Mouse (Mus musculus): ENCODE results near the gene Zfhx3. TPM values are rescaled to one million over a fixed set of nuclear protein-coding genes. Genes with fewer than 3 reads are reported as not detected.

Zfhx3 gene
- polyA plus RNA-seq, 1 experiment from 2014 or later = 4.3 TPM

DNA sequence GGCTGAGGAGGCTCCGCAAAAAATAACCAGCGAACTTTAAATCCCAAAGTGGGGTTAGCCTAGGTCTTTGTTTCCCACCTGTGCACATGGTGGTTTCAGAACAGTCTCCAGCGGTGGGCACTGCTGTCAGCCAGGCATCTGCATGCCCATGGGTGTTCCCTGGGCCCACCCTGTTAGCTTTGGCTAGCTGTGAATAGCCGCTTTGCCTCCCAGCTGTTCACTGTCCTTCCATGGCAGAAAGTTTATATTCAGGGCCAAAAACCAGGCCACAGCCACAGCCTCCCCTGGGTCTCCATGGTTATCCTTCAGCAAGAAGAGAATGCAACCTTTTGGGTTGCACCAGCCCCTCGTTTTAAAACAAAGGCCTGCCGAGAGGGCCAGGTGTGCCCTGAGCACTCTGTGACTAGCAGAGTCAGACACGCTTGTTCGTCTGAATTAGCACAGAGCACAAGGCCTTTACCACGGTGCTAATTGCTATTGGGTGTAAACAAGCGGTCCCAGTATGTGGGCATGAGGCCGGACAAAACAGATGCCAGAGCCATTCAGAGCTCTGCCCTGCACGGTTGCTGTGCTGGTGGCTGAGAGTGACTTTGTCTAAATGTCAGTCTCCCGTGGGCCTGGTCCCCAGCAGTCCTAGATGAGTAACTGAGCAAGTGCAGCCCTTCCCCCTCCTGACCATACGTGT, 568.3 kb downstream of the Zfhx3 start:
- DNase-seq (ENCODE audit: low read depth, low spot score) (no peak), ATAC-seq (no peak)
- ChIA-PET POLR2A (no interaction called here), CTCF (no interaction called here)
- in situ Hi-C loops (cut with MboI; ENCODE audit: low pct_unique_long_range_greater_than_20kb) = no loop called here
- H3K27me3 ChIP-seq = no peaks in the 10 kb centered on the region
- TF ChIP-seq CTCF (IDR thresholded peaks at IDR 0.05) = no peak

GRCm38 (mm10) chr8:108518116-108518515, 575.7 kb downstream of the Zfhx3 start:
- no peak for TF ChIP-seq CTCF (IDR thresholded peaks at IDR 0.05)
- POLR2A ChIA-PET = no interaction called here
- H3K27me3 ChIP-seq = no peaks in the 10 kb centered on the region
- no peak for ATAC-seq
- CTCF ChIA-PET = no interaction called here
- DNase-seq (ENCODE audit: low read depth, low spot score) = no peak
- in situ Hi-C loops (cut with MboI; ENCODE audit: low pct_unique_long_range_greater_than_20kb) = no loop called here

DNA sequence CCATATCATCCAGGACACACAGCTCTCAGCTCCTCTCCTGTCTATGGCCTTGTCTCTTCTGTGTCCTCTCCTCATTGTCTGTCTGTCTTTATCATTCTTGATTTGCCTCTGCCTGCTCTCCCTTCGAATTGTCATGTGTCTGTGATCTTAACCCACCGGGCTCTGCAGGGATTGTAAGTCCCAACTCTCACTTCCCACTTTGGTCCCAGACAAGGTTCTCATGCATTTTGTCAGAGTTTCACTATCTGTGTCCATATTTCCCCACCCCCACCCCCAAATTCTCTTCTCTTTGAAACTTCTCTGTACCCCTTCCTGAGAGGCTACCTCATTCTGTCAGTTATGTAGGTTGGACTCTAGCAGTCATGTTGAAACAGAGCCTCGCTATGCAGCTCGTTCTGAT, 579.6 kb downstream of the Zfhx3 start:
- ChIA-PET POLR2A (no interaction called here), CTCF (no interaction called here)
- no peak for DNase-seq (ENCODE audit: low read depth, low spot score)
- H3K27me3 ChIP-seq = peaks cover 3% of the 10 kb centered on the region
- in situ Hi-C loops (cut with MboI; ENCODE audit: low pct_unique_long_range_greater_than_20kb) = no loop called here
- TF ChIP-seq CTCF (IDR thresholded peaks at IDR 0.05) = no peak
- no peak for ATAC-seq

GRCm38 (mm10) chr8:108529421-108529820, 587.0 kb downstream of the Zfhx3 start:
- DNase-seq (ENCODE audit: low read depth, low spot score) = no peak
- peaks cover 12% of the 10 kb centered on the region for H3K27me3 ChIP-seq
- CTCF ChIA-PET = no interaction called here
- no peak for TF ChIP-seq CTCF (IDR thresholded peaks at IDR 0.05)
- no peak for ATAC-seq
- in situ Hi-C loops (cut with MboI; ENCODE audit: low pct_unique_long_range_greater_than_20kb) = no loop called here
- POLR2A ChIA-PET = interaction anchor here (0.6 to 0.7 kb wide), 3 partner anchors 22 to 658 kb away, joined by 3 read pairs; no protein-coding TSS in a partner anchor

- H3K27me3 ChIP-seq = peaks cover 9% of the 10 kb centered on the region
- in situ Hi-C loops (cut with MboI; ENCODE audit: low pct_unique_long_range_greater_than_20kb) = no loop called here
- no peak for ATAC-seq
- CTCF ChIA-PET = no interaction called here
- TF ChIP-seq CTCF (IDR thresholded peaks at IDR 0.05) = no peak
- DNase-seq (ENCODE audit: low read depth, low spot score) = no peak
- POLR2A ChIA-PET = no interaction called here
Observed at GRCm38 (mm10) chr8:108535121-108535876, 592.9 kb downstream of the Zfhx3 start.

GRCm38 (mm10) chr8:108536186-108536585, 593.7 kb downstream of the Zfhx3 start:
- peaks cover 6% of the 10 kb centered on the region for H3K27me3 ChIP-seq
- CTCF ChIA-PET = interaction anchor here (1.7 kb wide), 1 partner anchor 83 kb away, joined by 3 read pairs; no protein-coding TSS in a partner anchor
- DNase-seq (ENCODE audit: low read depth, low spot score) = no peak
- TF ChIP-seq CTCF (IDR thresholded peaks at IDR 0.05) = no peak
- ATAC-seq = no peak
- POLR2A ChIA-PET = interaction anchor here (0.6 kb wide), 1 partner anchor 106 kb away, joined by 3 read pairs; no protein-coding TSS in a partner anchor
- in situ Hi-C loops (cut with MboI; ENCODE audit: low pct_unique_long_range_greater_than_20kb) = no loop called here

DNA sequence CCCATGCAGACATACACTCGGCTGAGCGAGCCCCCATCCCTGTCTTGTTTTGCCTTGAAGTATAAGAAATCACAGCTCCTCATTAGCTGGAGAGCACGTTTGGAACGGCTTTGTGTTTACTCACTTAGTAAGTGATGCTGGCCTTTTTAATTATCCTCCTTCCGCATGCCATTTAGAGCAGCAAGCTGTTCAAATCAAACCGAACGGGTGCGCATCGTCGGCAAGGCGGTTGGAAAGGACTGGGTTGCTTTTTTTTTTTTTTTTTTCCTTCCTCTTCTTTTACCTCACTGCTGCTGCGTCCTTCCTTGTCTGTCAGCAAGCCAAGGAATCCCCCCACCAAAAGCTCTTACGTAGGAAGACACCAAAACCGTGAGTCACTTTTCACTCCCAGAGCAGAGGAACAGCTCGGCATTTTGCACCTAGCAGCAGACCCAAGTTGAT, 594.5 kb downstream of the Zfhx3 start:
- ATAC-seq (no peak), DNase-seq (ENCODE audit: low read depth, low spot score) (no peak)
- CTCF ChIA-PET = interaction anchor here (1.7 kb wide), 1 partner anchor 83 kb away, joined by 3 read pairs; no protein-coding TSS in a partner anchor
- peaks cover 6% of the 10 kb centered on the region for H3K27me3 ChIP-seq
- in situ Hi-C loops (cut with MboI; ENCODE audit: low pct_unique_long_range_greater_than_20kb) = no loop called here
- no peak for TF ChIP-seq CTCF (IDR thresholded peaks at IDR 0.05)
- POLR2A ChIA-PET = no interaction called here

DNA sequence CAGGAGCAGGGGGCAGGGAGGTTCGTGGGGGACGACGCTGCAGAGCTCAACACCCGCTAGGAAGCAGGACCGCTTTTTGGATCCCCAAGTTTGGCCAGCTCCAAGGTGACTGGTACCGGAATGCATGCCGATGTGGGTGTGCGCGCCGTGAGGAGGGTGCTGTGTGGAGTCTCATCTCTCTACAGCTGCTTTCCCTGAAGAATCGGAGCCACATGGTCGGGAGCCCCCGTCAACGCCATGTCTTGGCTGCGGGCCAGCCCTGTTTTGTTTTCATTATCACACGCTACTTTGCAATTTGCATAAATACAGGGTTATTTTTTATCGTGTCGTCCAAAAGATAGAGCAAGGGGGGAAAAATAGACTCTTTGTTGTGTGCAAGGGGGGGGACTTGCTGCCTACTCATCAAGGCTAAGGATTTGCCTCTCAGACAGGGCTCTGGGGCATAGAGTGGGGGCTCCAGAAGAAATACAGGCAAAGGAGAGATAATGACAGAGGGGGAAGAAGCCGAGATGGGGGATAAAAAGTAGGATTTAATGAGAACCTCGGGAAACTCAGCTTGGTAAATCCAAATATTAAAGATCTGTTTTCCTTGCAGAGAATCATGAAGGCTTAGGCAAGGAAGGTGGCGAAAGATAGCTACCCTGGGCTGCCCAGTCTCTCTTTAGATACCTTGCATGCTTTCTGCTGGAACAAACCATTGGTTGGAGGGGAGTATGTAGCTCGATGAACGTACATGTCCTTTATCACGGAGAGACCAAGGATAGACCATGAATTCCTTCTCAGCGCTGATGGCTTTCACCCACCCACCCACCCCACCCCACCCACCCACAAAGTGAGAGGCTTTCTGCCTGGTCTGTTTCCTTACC, 595.5 kb downstream of the Zfhx3 start:
- no peak for TF ChIP-seq CTCF (IDR thresholded peaks at IDR 0.05)
- DNase-seq (ENCODE audit: low read depth, low spot score) (no peak), ATAC-seq (no peak)
- in situ Hi-C loops (cut with MboI; ENCODE audit: low pct_unique_long_range_greater_than_20kb) = no loop called here
- POLR2A ChIA-PET = no interaction called here
- peaks cover 10% of the 10 kb centered on the region for H3K27me3 ChIP-seq
- CTCF ChIA-PET = interaction anchor here (1.7 kb wide), 1 partner anchor 82 kb away, joined by 3 read pairs; no protein-coding TSS in a partner anchor

DNA sequence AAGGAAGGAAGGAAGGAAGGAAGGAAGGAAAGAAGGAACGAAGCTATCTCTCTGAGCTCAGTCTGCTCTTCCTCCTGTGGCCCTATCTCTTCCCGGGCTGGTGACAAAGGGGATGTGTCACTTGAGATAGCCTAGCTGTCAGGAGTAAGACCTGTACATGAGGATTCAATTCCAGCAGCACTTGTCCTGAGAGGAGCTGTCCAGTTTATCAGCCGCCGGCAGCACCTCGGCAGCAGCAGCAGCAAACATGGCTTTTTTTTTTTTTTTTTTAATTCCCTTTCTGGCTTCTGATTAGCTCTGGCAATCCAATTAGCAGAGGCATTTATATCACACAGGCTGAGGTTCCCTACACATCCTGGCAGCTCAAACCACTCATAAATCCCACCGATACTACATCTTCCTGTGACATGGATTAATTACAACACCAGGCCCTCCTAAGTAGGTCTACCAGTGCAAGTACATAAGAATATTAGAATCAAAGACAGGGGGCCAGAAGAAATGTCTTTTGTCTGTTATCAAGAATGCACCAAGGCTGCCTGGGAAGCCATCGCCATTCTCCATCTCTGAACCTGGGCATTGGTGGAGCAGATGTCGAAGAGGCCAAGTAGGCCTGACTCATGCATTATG, 596.6 kb downstream of the Zfhx3 start:
- in situ Hi-C loops (cut with MboI; ENCODE audit: low pct_unique_long_range_greater_than_20kb) = no loop called here
- DNase-seq (ENCODE audit: low read depth, low spot score) = no peak
- ChIA-PET POLR2A (no interaction called here), CTCF (no interaction called here)
- ATAC-seq = no peak
- peaks cover 16% of the 10 kb centered on the region for H3K27me3 ChIP-seq
- TF ChIP-seq CTCF (IDR thresholded peaks at IDR 0.05) = no peak

GRCm38 (mm10) chr8:108552518-108552917, 610.1 kb downstream of the Zfhx3 start:
- CTCF ChIA-PET = no interaction called here
- ATAC-seq = no peak

More at GRCm38 (mm10) chr8:108552518-108552917, 610.1 kb downstream of the Zfhx3 start:
- DNase-seq (ENCODE audit: low read depth, low spot score) = no peak
- POLR2A ChIA-PET = no interaction called here
- TF ChIP-seq CTCF (IDR thresholded peaks at IDR 0.05) = no peak
- in situ Hi-C loops (cut with MboI; ENCODE audit: low pct_unique_long_range_greater_than_20kb) = no loop called here
- H3K27me3 ChIP-seq = peaks cover 4% of the 10 kb centered on the region

All from Patski (cell line).